Mouse (Mus musculus) C2C12 (cell line): ENCODE measurements at regions not wholly inside any gene's neighbourhood (a gene's known extent, or its start where the extent isn't known, plus 50 kb on each side); places are given as distances from the start of the nearest gene placed in this dataset.

ENCODE experiments used
- CEBPB ChIP-seq: IDR thresholded peaks from one replicate; pipeline ENCODE4 v1.6.1; 2011; ENCODE audit warnings: low read depth, mild to moderate bottlenecking, control low read depth, moderate library complexity
- CTCF ChIP-seq: IDR thresholded peaks from one replicate; pipeline ENCODE4 v1.5.1; 2011; ENCODE audit not compliant: control insufficient read depth, insufficient read depth, insufficient read length
- MAX ChIP-seq: IDR thresholded peaks from one replicate; pipeline ENCODE4 v1.6.1; 2011; ENCODE audit warnings: mild to moderate bottlenecking, control low read depth
- MYOD1 ChIP-seq: IDR thresholded peaks from one replicate; pipeline ENCODE4 v1.6.1; 2011; ENCODE audit warnings: low read depth; ENCODE audit not compliant: control insufficient read depth, insufficient read length
- MYOG ChIP-seq: IDR thresholded peaks from one replicate; pipeline ENCODE4 v1.6.1; 2011; ENCODE audit not compliant: control insufficient read depth, insufficient read length; ENCODE audit errors: extremely low read depth
- USF1 ChIP-seq: IDR thresholded peaks from one replicate; pipeline ENCODE4 v1.6.1; 2011; ENCODE audit warnings: low read depth, mild to moderate bottlenecking, control low read depth, moderate library complexity

DNA sequence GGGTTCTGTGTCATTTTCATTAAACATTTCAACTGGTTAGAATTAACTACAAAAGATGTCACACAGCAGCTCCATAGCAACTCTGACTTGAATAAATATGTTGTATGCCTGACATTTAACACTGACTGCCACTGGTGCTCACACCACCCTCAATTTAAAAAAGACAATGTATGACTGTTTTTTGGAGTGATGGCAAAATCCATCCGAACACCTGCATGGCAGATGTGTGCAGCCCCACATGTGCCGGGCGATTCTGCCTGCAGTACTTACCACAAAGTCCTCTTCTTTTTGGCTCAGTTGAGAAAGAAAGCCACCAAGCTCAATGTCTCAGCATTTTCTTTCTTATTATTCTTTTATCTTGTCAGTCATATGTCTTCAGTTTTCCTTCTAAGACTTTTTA, 199.4 kb downstream of the 4930544G11Rik start:
- TF ChIP-seq CTCF (no peak), USF1 (no peak), MAX (no peak), MYOG (no peak), CEBPB (no peak), MYOD1 (no peak)
